Mouse (Mus musculus): ENCODE data around the gene Gm49392. TPM values are rescaled to one million over a fixed set of nuclear protein-coding genes. Genes with fewer than 3 reads are reported as not detected.
"Not testable (repeated sequence)": the region's sequence is repeated elsewhere in the genome, so short reads cannot be mapped to it uniquely, and the experiment has no call there.

Gene Gm49392
- 0.25 and 0.42 TPM in 2 replicates for polyA plus RNA-seq (2012; rRNA removed)

DNA sequence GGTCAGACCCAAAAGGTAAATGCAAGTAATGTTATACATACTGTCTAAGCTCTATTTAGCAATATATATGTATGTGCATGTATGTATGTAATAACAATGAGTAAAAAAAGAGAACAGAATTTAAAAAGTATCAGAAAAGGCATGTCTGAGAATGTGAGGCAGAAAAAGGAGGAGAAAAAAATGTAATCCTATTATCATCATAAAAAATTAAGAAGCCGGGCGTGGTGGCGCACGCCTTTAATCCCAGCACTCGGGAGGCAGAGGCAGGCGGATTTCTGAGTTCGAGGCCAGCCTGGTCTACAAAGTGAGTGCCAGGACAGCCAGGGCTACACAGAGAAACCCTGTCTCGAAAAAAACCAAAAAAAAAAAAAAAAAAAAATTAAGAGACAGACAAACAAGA is at the start of gene Gm49392:
TSS of gene Gm49392 (minus strand) at position 101 of the 400 bp plus-strand sequence.
- not testable (repeated sequence) for H3K4me1 ChIP-seq (ENCODE audit: control insufficient read depth, insufficient read depth, insufficient read length); H3K27me3 ChIP-seq (ENCODE audit: control insufficient read depth, insufficient read depth, low read length); DNase-seq (ENCODE audit: low read depth in 1 of 2, low spot score in 2 of 2); H3K4me3 ChIP-seq (ENCODE audit: extremely low read depth, insufficient read depth, insufficient read length); H3K27ac ChIP-seq (ENCODE audit: insufficient read depth, low read length); H3K36me3 ChIP-seq (ENCODE audit: control insufficient read depth, insufficient read depth, low read length)
- 84% methylated on average over 8 of the region's 8 CpGs for WGBS

GRCm38 (mm10) chr13:60941884-60942283 is 45.2 kb upstream of the Gm49392 start, which contains the start of gene Tpbpa:
Tpbpa (minus strand) TSS chr13:60941984.
- H3K36me3 ChIP-seq (ENCODE audit: control insufficient read depth, insufficient read depth, low read length), result not testable (repeated sequence)
- WGBS, result 80% methylated on average over 3 of the region's 3 CpGs

GRCm38 (mm10) chr13:60936500-60936901 is 39.8 kb upstream of the Gm49392 start, which contains the start of the genes Gm49391 and Ctla2a:
Gm49391 (minus strand) TSS chr13:60936571.
Ctla2a (minus strand) TSS chr13:60936625.
- no peaks in the 10 kb centered on the region for H3K27me3 ChIP-seq (ENCODE audit: control insufficient read depth, insufficient read depth, low read length)
- H3K36me3 ChIP-seq (ENCODE audit: control insufficient read depth, insufficient read depth, low read length), result no peaks in the 10 kb centered on the region
- no peak within 1 kb of the TSS for H3K27ac ChIP-seq (ENCODE audit: insufficient read depth, low read length)
- no peak for TF ChIP-seq POLR2A (IDR thresholded peaks at IDR 0.05; ENCODE audit: low read depth, low read length)
- no peak for TF ChIP-seq CTCF (IDR thresholded peaks at IDR 0.05; ENCODE audit: extremely low read depth, insufficient read depth, insufficient read length, insufficient replicate concordance)
- H3K4me1 ChIP-seq (ENCODE audit: control insufficient read depth, insufficient read depth, insufficient read length), result no peaks in the 10 kb centered on the region
- WGBS, result 3% methylated on average over 5 of the region's 5 CpGs
- DNase-seq (ENCODE audit: low read depth in 1 of 2, low spot score in 2 of 2), result peak in 1 of 2 experiments; percentile 17
- H3K4me3 ChIP-seq (ENCODE audit: extremely low read depth, insufficient read depth, insufficient read length), result no peak within 1 kb of the TSS

More at GRCm38 (mm10) chr13:60941884-60942283, 45.2 kb upstream of the Gm49392 start, which contains the start of gene Tpbpa:
- not testable (repeated sequence) for H3K4me1 ChIP-seq (ENCODE audit: control insufficient read depth, insufficient read depth, insufficient read length); DNase-seq (ENCODE audit: low read depth in 1 of 2, low spot score in 2 of 2); H3K27ac ChIP-seq (ENCODE audit: insufficient read depth, low read length); H3K4me3 ChIP-seq (ENCODE audit: extremely low read depth, insufficient read depth, insufficient read length); H3K27me3 ChIP-seq (ENCODE audit: control insufficient read depth, insufficient read depth, low read length)

DNA sequence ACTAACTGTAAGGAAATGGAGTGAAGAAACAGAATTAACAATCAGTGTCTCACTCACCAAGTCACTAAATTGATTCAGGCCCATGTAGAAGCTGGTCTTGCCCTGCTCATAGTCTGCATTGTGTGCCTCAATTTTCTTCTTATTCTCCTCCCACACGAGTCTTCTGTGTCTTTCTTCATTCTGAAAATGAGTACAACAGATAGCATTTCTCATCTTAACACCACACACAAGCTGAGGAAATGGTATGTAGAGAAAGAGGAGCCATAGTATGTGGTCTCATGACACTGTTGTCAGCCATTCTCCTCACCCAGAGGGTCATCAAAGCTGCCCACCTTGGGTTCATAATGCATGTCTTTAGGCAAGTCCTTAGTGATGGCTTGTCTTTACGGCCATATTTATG is 38.8 kb upstream of the Gm49392 start, which contains the start of gene Gm49393:
TSS of gene Gm49393 (minus strand) at position 101 of the 400 bp plus-strand sequence.
- 61% methylated on average over 2 of the region's 2 CpGs for WGBS
- not testable (repeated sequence) for H3K27me3 ChIP-seq (ENCODE audit: control insufficient read depth, insufficient read depth, low read length); H3K4me3 ChIP-seq (ENCODE audit: extremely low read depth, insufficient read depth, insufficient read length); H3K27ac ChIP-seq (ENCODE audit: insufficient read depth, low read length); H3K4me1 ChIP-seq (ENCODE audit: control insufficient read depth, insufficient read depth, insufficient read length); H3K36me3 ChIP-seq (ENCODE audit: control insufficient read depth, insufficient read depth, low read length); DNase-seq (ENCODE audit: low read depth in 1 of 2, low spot score in 2 of 2)

DNA sequence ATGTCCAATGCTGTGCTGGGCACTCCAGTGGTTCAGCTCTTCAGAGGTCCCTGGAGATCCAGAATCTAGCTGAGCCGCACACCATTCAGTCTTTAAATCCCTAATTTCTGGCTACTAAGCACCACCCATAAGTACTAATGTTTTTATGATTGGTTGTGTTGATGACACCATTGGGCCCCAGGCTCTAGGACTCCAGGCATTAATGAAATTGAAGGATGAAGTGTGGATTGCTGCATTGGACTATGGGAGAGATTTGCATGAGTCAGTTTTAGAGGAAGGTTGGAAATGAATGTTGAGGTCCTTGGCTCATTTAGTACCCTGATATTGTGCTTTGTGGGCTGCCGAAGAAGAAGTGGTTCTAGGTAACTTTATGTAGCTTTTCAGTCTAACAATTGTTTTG is 8.1 kb upstream of the Gm49392 start, which contains the start of gene Tpbpb:
TSS of gene Tpbpb (minus strand) at position 101 of the 400 bp plus-strand sequence.
- not testable (repeated sequence) for DNase-seq (ENCODE audit: low read depth in 1 of 2, low spot score in 2 of 2); H3K36me3 ChIP-seq (ENCODE audit: control insufficient read depth, insufficient read depth, low read length); H3K4me3 ChIP-seq (ENCODE audit: extremely low read depth, insufficient read depth, insufficient read length); H3K4me1 ChIP-seq (ENCODE audit: control insufficient read depth, insufficient read depth, insufficient read length); H3K27ac ChIP-seq (ENCODE audit: insufficient read depth, low read length); H3K27me3 ChIP-seq (ENCODE audit: control insufficient read depth, insufficient read depth, low read length)
- 63% methylated on average over 2 of the region's 2 CpGs for WGBS

GRCm38 (mm10) chr13:60897328-60897727 is 634 bp upstream of the Gm49392 start, which contains the start of gene Ctla2b:
Ctla2b (minus strand) TSS chr13:60897447.
- peak; percentile 4 to 14 for DNase-seq (ENCODE audit: low read depth in 1 of 2, low spot score in 2 of 2)
- Histone ChIP-seq H3K27ac (ENCODE audit: insufficient read depth, low read length) (no peak within 1 kb of the TSS; the same call in 1 of the 2 replicates), H3K27me3 (ENCODE audit: control insufficient read depth, insufficient read depth, low read length) (no peaks in the 10 kb centered on the region), H3K36me3 (ENCODE audit: control insufficient read depth, insufficient read depth, low read length) (no peaks in the 10 kb centered on the region), H3K4me1 (ENCODE audit: control insufficient read depth, insufficient read depth, insufficient read length) (no peaks in the 10 kb centered on the region), H3K4me3 (ENCODE audit: extremely low read depth, insufficient read depth, insufficient read length) (no peak within 1 kb of the TSS)
- WGBS, result 4% methylated on average over 3 of the region's 3 CpGs
- no peak for TF ChIP-seq CTCF (IDR thresholded peaks at IDR 0.05; ENCODE audit: extremely low read depth, insufficient read depth, insufficient read length, insufficient replicate concordance)
- TF ChIP-seq POLR2A (IDR thresholded peaks at IDR 0.05; ENCODE audit: low read depth, low read length), result no peak

DNA sequence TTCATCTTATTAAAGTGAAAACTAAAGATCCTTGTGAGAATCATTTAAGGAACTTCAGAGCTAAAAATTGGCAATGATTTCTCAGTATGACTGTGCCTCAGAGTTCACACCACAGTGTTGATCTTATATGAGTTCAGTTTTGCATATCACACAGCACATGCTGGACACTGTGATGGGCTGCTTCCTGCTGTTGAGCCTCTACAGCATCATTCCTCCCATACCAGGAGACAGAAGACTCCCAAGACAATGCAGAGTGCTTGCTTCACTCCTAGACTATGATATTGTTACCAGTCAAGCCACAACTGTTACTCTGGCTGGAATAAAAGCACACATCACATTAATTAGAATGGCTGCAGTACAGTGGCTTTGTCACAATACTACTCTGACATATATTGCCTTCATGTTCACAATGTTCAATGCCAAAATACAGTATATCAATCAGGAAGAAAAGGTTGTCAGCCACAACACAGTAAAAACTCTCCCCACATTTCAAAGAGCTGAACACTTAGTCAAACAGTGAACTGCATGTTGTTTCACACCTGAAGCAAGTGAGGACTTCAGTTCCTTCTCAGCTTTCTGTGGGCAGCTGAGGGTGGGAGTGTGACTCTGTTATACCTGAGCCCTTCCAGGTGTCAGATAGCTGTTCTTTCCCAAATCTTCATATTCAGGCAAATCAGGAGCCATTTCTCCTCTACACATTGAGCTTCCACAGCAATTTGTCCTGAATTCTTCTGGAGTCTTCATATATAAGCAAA is 1.1 kb downstream of the Gm49392 start:
- Histone ChIP-seq H3K36me3 (ENCODE audit: control insufficient read depth, insufficient read depth, low read length) (no peaks in the 10 kb centered on the region), H3K27me3 (ENCODE audit: control insufficient read depth, insufficient read depth, low read length) (no peaks in the 10 kb centered on the region), H3K4me1 (ENCODE audit: control insufficient read depth, insufficient read depth, insufficient read length) (no peaks in the 10 kb centered on the region), H3K27ac (ENCODE audit: insufficient read depth, low read length) (no peak overlapping the region), H3K4me3 (ENCODE audit: extremely low read depth, insufficient read depth, insufficient read length) (no peak overlapping the region)
- no peak for DNase-seq (ENCODE audit: low read depth in 1 of 2, low spot score in 2 of 2)
- TF ChIP-seq POLR2A (IDR thresholded peaks at IDR 0.05; ENCODE audit: low read depth, low read length) (no peak), CTCF (IDR thresholded peaks at IDR 0.05; ENCODE audit: extremely low read depth, insufficient read depth, insufficient read length, insufficient replicate concordance) (no peak)
